Mouse (Mus musculus): ENCODE measurements around the gene Ciart.

- TF ChIP-seq CTCF (IDR thresholded peaks at IDR 0.05; ENCODE audit: low read depth, low read length): no peak
- TF ChIP-seq POLR2A (IDR thresholded peaks at IDR 0.05; ENCODE audit: insufficient read depth, low read length): no peak
Measured at GRCm38 (mm10) chr3:95866071-95866470, 16.0 kb downstream of the Ciart start.

Measured in ES-Bruce4 (cell line).